Mouse (Mus musculus): ENCODE results near the gene Szt2. TPM values are rescaled to one million over a fixed set of nuclear protein-coding genes. Genes with fewer than 3 reads are reported as not detected.

Gene Szt2
- polyA plus RNA-seq, 1 experiment from 2014 or later, result 8.7 TPM

GRCm38 (mm10) chr4:118358159-118358895 is 50.7 kb downstream of the Szt2 start:
- WGBS, result 86% methylated on average over 17 of the region's 17 CpGs
- Histone ChIP-seq H3K36me3 (ENCODE audit: control insufficient read depth, insufficient read depth, low read length) (peaks cover 22% of the 10 kb centered on the region), H3K4me3 (ENCODE audit: low read depth, low read length) (no peak overlapping the region), H3K27me3 (replicated peaks; ENCODE audit: control insufficient read depth, insufficient read depth, low read length) (no peaks in the 10 kb centered on the region), H3K4me1 (ENCODE audit: control insufficient read depth, insufficient read depth, low read length) (peaks cover 12% of the 10 kb centered on the region), H3K9ac (ENCODE audit: low read depth, low read length) (no peak overlapping the region), H3K4me2 (ENCODE audit: low read depth, low read length) (no peak overlapping the region), H3K9me3 (ENCODE audit: control insufficient read depth, low read length) (no peaks in the 10 kb centered on the region), H3K27ac (replicated peaks; ENCODE audit: low read depth, low read length) (no peak overlapping the region)
- DNase-seq (ENCODE audit: low spot score) (no peak), ATAC-seq (ENCODE audit: low read depth) (no peak)

- H3K27me3 ChIP-seq (replicated peaks; ENCODE audit: control insufficient read depth, insufficient read depth, low read length), result no peaks in the 10 kb centered on the region
- no peak for ATAC-seq (ENCODE audit: low read depth)
- peaks cover 13% of the 10 kb centered on the region; the same call in 1 of the 2 replicates for H3K36me3 ChIP-seq (ENCODE audit: control insufficient read depth, insufficient read depth, low read length)
- no peak for DNase-seq (ENCODE audit: low spot score)
- no peak overlapping the region for H3K4me3 ChIP-seq (ENCODE audit: low read depth, low read length)
- peaks cover 12% of the 10 kb centered on the region for H3K4me1 ChIP-seq (ENCODE audit: control insufficient read depth, insufficient read depth, low read length)
- H3K4me2 ChIP-seq (ENCODE audit: low read depth, low read length), result no peak overlapping the region
- no peak overlapping the region for H3K9ac ChIP-seq (ENCODE audit: low read depth, low read length)
- WGBS, result 86% methylated on average over 8 of the region's 8 CpGs
- H3K27ac ChIP-seq (replicated peaks; ENCODE audit: low read depth, low read length), result no peak overlapping the region
- H3K9me3 ChIP-seq (ENCODE audit: control insufficient read depth, low read length), result no peaks in the 10 kb centered on the region
Observed at GRCm38 (mm10) chr4:118357504-118357903, 51.6 kb downstream of the Szt2 start.

- H3K9me3 ChIP-seq (ENCODE audit: control insufficient read depth, low read length), result no peaks in the 10 kb centered on the region
- DNase-seq (ENCODE audit: low spot score), result no peak
- no peak overlapping the region for H3K4me3 ChIP-seq (ENCODE audit: low read depth, low read length)
- no peak overlapping the region for H3K4me2 ChIP-seq (ENCODE audit: low read depth, low read length)
- no peak overlapping the region for H3K9ac ChIP-seq (ENCODE audit: low read depth, low read length)
- H3K27me3 ChIP-seq (replicated peaks; ENCODE audit: control insufficient read depth, insufficient read depth, low read length), result no peaks in the 10 kb centered on the region
- H3K27ac ChIP-seq (replicated peaks; ENCODE audit: low read depth, low read length), result no peak overlapping the region
- H3K4me1 ChIP-seq (ENCODE audit: control insufficient read depth, insufficient read depth, low read length), result peaks cover 12% of the 10 kb centered on the region
- 85% methylated on average over 6 of the region's 6 CpGs for WGBS
- H3K36me3 ChIP-seq (ENCODE audit: control insufficient read depth, insufficient read depth, low read length), result peaks cover 6% of the 10 kb centered on the region; the same call in 1 of the 2 replicates
- ATAC-seq (ENCODE audit: low read depth), result no peak
Observed at GRCm38 (mm10) chr4:118356738-118357137, 52.3 kb downstream of the Szt2 start.

- peaks cover 3% of the 10 kb centered on the region; the same call in 1 of the 2 replicates for H3K4me1 ChIP-seq (ENCODE audit: control insufficient read depth, insufficient read depth, low read length)
- no peak overlapping the region for H3K9ac ChIP-seq (ENCODE audit: low read depth, low read length)
- no peak for ATAC-seq (ENCODE audit: low read depth)
- no peak overlapping the region for H3K4me2 ChIP-seq (ENCODE audit: low read depth, low read length)
- DNase-seq (ENCODE audit: low spot score), result no peak
- H3K4me3 ChIP-seq (ENCODE audit: low read depth, low read length), result no peak overlapping the region
- no peaks in the 10 kb centered on the region for H3K9me3 ChIP-seq (ENCODE audit: control insufficient read depth, low read length)
- no peaks in the 10 kb centered on the region for H3K36me3 ChIP-seq (ENCODE audit: control insufficient read depth, insufficient read depth, low read length)
- no peak overlapping the region for H3K27ac ChIP-seq (replicated peaks; ENCODE audit: low read depth, low read length)
- no peaks in the 10 kb centered on the region for H3K27me3 ChIP-seq (replicated peaks; ENCODE audit: control insufficient read depth, insufficient read depth, low read length)
- WGBS, result 76% methylated on average over 3 of the region's 3 CpGs
Observed at GRCm38 (mm10) chr4:118354289-118354688, 54.8 kb downstream of the Szt2 start.

- no peak overlapping the region for H3K9ac ChIP-seq (ENCODE audit: low read depth, low read length)
- no peak overlapping the region for H3K4me3 ChIP-seq (ENCODE audit: low read depth, low read length)
- no peaks in the 10 kb centered on the region for H3K4me1 ChIP-seq (ENCODE audit: control insufficient read depth, insufficient read depth, low read length)
- ATAC-seq (ENCODE audit: low read depth), result no peak
- WGBS, result 74% methylated on average over 6 of the region's 6 CpGs
- H3K27ac ChIP-seq (replicated peaks; ENCODE audit: low read depth, low read length), result no peak overlapping the region
- H3K9me3 ChIP-seq (ENCODE audit: control insufficient read depth, low read length), result no peaks in the 10 kb centered on the region
- H3K27me3 ChIP-seq (replicated peaks; ENCODE audit: control insufficient read depth, insufficient read depth, low read length), result no peaks in the 10 kb centered on the region
- no peak overlapping the region for H3K4me2 ChIP-seq (ENCODE audit: low read depth, low read length)
- peak; percentile 43 for DNase-seq (ENCODE audit: low spot score)
- H3K36me3 ChIP-seq (ENCODE audit: control insufficient read depth, insufficient read depth, low read length), result no peaks in the 10 kb centered on the region
Observed at GRCm38 (mm10) chr4:118353689-118354088, 55.4 kb downstream of the Szt2 start.

- H3K36me3 ChIP-seq (ENCODE audit: control insufficient read depth, insufficient read depth, low read length), result no peaks in the 10 kb centered on the region
- H3K9ac ChIP-seq (ENCODE audit: low read depth, low read length), result no peak overlapping the region
- no peak for ATAC-seq (ENCODE audit: low read depth)
- DNase-seq (ENCODE audit: low spot score), result no peak
- H3K4me1 ChIP-seq (ENCODE audit: control insufficient read depth, insufficient read depth, low read length), result peaks cover 6% of the 10 kb centered on the region; the same call in 1 of the 2 replicates
- no peak overlapping the region for H3K27ac ChIP-seq (replicated peaks; ENCODE audit: low read depth, low read length)
- H3K27me3 ChIP-seq (replicated peaks; ENCODE audit: control insufficient read depth, insufficient read depth, low read length), result no peaks in the 10 kb centered on the region
- 73% methylated on average over 3 of the region's 3 CpGs for WGBS
- H3K4me2 ChIP-seq (ENCODE audit: low read depth, low read length), result no peak overlapping the region
- no peaks in the 10 kb centered on the region for H3K9me3 ChIP-seq (ENCODE audit: control insufficient read depth, low read length)
- no peak overlapping the region for H3K4me3 ChIP-seq (ENCODE audit: low read depth, low read length)
Observed at GRCm38 (mm10) chr4:118351828-118352227, 57.2 kb downstream of the Szt2 start.

GRCm38 (mm10) chr4:118350864-118351263 is 58.2 kb downstream of the Szt2 start:
- H3K27ac ChIP-seq (replicated peaks; ENCODE audit: low read depth, low read length), result no peak overlapping the region
- no peak for ATAC-seq (ENCODE audit: low read depth)
- no peak for DNase-seq (ENCODE audit: low spot score)
- no peak overlapping the region for H3K4me2 ChIP-seq (ENCODE audit: low read depth, low read length)
- WGBS, result 77% methylated on average over 2 of the region's 2 CpGs
- no peaks in the 10 kb centered on the region for H3K9me3 ChIP-seq (ENCODE audit: control insufficient read depth, low read length)
- H3K36me3 ChIP-seq (ENCODE audit: control insufficient read depth, insufficient read depth, low read length), result no peaks in the 10 kb centered on the region
- H3K27me3 ChIP-seq (replicated peaks; ENCODE audit: control insufficient read depth, insufficient read depth, low read length), result no peaks in the 10 kb centered on the region
- no peak overlapping the region for H3K9ac ChIP-seq (ENCODE audit: low read depth, low read length)
- H3K4me3 ChIP-seq (ENCODE audit: low read depth, low read length), result no peak overlapping the region
- peaks cover 6% of the 10 kb centered on the region; the same call in 1 of the 2 replicates for H3K4me1 ChIP-seq (ENCODE audit: control insufficient read depth, insufficient read depth, low read length)

- Histone ChIP-seq H3K4me2 (ENCODE audit: low read depth, low read length) (no peak overlapping the region), H3K27ac (replicated peaks; ENCODE audit: low read depth, low read length) (no peak overlapping the region), H3K9me3 (ENCODE audit: control insufficient read depth, low read length) (no peaks in the 10 kb centered on the region), H3K4me3 (ENCODE audit: low read depth, low read length) (no peak overlapping the region), H3K36me3 (ENCODE audit: control insufficient read depth, insufficient read depth, low read length) (no peaks in the 10 kb centered on the region), H3K9ac (ENCODE audit: low read depth, low read length) (no peak overlapping the region), H3K27me3 (replicated peaks; ENCODE audit: control insufficient read depth, insufficient read depth, low read length) (no peaks in the 10 kb centered on the region), H3K4me1 (ENCODE audit: control insufficient read depth, insufficient read depth, low read length) (peaks cover 6% of the 10 kb centered on the region; the same call in 1 of the 2 replicates)
- peak; percentile 40 for DNase-seq (ENCODE audit: low spot score)
- 42% methylated on average over 13 of the region's 13 CpGs for WGBS
- peak; percentile 41; the same call in 1 of the 2 replicates for ATAC-seq (ENCODE audit: low read depth)
Observed at GRCm38 (mm10) chr4:118347529-118348309, 61.4 kb downstream of the Szt2 start.
